Mouse (Mus musculus): Measurements from ENCODE around the gene Tmem215. TPM values are rescaled to one million over a fixed set of nuclear protein-coding genes. Genes with fewer than 3 reads are reported as not detected.

Gene Tmem215
- total RNA-seq, 2 experiments from 2014 or later, result not detected

GRCm38 (mm10) chr4:40502459-40502858 is 30.5 kb downstream of the Tmem215 start:
- Histone ChIP-seq H3K4me3 (no peak overlapping the region), H3K27ac (no peak overlapping the region)
- TF ChIP-seq CTCF (IDR thresholded peaks at IDR 0.05), result no peak
- intact Hi-C loops (cut with DNase I), result no loop called here
- DNase-seq, result no peak

DNA sequence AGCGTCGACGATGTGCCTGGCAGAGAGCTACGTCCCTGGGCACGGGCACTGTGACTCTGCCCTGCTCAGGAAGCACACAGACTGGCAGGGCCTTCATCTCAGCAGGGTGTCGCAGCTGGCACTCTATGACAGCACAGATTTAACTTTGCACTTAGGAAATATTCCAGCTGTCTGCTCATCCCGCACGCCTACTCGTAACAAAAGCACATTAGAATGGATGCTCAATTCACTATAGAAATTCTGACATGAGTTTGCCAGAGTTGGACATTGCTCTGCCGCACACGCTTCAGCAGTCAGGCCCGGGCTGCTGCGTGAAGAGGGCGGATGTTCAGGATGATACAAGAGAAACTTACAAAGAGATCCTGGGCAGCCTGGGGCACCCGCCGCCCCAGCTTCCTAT is 37.6 kb downstream of the Tmem215 start:
- H3K27ac ChIP-seq, result no peak overlapping the region
- DNase-seq, result no peak
- no peak overlapping the region for H3K4me3 ChIP-seq
- TF ChIP-seq CTCF (IDR thresholded peaks at IDR 0.05), result no peak
- intact Hi-C loops (cut with DNase I), result no loop called here

DNA sequence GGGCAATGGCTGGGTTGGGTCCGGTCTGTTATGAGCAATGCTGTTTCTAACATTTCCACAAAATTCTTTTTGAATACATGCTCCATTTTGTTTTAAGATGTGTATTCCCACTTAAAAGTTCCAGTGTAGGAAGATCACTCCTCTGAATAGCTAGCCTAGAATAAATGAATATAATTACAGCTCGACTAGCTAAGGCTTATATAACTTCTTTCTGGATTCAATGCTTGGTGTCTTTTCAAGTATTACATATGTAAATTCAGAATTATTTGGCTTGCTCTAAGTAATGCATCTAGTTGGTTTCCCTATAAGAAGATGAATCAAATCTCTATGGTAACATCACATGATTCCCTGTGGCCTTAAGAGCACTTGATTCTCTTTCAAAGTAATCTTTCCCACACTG is 41.3 kb downstream of the Tmem215 start:
- Histone ChIP-seq H3K27ac (no peak overlapping the region), H3K4me3 (no peak overlapping the region)
- TF ChIP-seq CTCF (IDR thresholded peaks at IDR 0.05), result no peak
- no peak for DNase-seq
- intact Hi-C loops (cut with DNase I), result no loop called here

DNA sequence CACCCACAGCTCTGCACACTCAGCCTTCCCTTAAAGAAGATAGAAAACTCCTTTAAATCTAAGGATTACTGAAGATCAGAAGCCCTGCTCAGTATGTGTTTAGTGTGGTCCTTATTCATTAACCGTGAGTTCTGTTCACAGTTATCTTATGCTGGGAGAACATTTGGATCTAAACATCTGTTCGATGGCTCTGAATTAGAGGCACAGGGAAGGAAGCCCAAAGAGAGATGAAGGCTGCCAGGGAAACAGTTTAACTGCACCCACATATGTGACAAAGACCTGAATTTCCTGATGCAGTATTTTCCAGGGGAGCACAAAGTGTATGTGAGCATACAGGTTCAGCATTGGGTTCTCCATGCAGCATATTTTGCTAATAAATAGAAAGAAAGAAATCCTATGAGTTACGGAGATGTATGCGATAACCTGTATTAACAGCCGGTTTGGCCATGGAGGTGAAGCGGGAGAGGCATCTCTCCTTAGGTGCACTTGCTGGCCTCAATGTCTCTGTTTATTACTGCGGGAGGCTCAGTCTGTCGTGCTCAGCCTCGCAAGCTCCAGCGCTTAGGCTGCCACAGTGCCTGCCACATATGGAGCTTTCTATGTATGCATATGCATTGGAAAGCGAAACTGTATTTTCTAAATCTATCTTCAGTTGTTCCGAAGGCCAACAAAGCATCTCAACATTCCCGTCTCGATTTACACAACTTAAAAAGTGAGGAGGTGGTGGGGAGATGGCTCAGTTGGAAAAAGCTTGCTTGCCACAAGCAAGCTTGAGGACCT is 46.8 kb downstream of the Tmem215 start:
- no peak for TF ChIP-seq CTCF (IDR thresholded peaks at IDR 0.05)

More for the DNA sequence above, 46.8 kb downstream of the Tmem215 start:
- no peak overlapping the region for H3K4me3 ChIP-seq
- intact Hi-C loops (cut with DNase I), result no loop called here
- H3K27ac ChIP-seq, result no peak overlapping the region
- no peak for DNase-seq

Other genes with a start within 250 kb of the Tmem215 start
- gene Ddx58, start 232.4 kb upstream of the Tmem215 start, total RNA-seq (2021), result 1 to 10 TPM; 2.4 to 3.0 TPM
- 10 to 100 TPM; 42.6 to 45.4 TPM for gene Smim27, start 202.6 kb upstream of the Tmem215 start, total RNA-seq (2021)
- gene Topors, start 202.3 kb upstream of the Tmem215 start, total RNA-seq (2021), result 1 to 10 TPM; 8.3 to 8.9 TPM
- 100 to 1,000 TPM; 249 to 333 TPM for gene Ndufb6, start 192.8 kb upstream of the Tmem215 start, total RNA-seq (2021)
- gene Aptx, start 231.0 kb downstream of the Tmem215 start, total RNA-seq (2021), result 10 to 100 TPM; 14.2 to 15.3 TPM
- gene Dnaja1, start 250.0 kb downstream of the Tmem215 start, total RNA-seq (2021), result 10 to 100 TPM; 42.7 to 77.1 TPM